Mouse (Mus musculus) CD4-positive, CD25-positive, alpha-beta regulatory T cell, adult 4 months (primary cell): Measurements from ENCODE around the gene Zp3r. TPM values are rescaled to one million over a fixed set of nuclear protein-coding genes. Genes with fewer than 3 reads are reported as not detected.
"Not testable (repeated sequence)": the region's sequence is repeated elsewhere in the genome, so short reads cannot be mapped to it uniquely, and the experiment has no call there.

ENCODE experiments used
- ATAC-seq: one replicate; pipeline ENCODE4 v1.8.0; 2017
- polyA plus RNA-seq, 2 experiments: library from polyadenylated mRNA; unstranded; fragments of 100-300 nt; shearing (Covaris generic); gene quantifications; one replicate each; pipeline ENCODE4 v1.2.1; 2017

Gene Zp3r
- polyA plus RNA-seq = not detected

DNA sequence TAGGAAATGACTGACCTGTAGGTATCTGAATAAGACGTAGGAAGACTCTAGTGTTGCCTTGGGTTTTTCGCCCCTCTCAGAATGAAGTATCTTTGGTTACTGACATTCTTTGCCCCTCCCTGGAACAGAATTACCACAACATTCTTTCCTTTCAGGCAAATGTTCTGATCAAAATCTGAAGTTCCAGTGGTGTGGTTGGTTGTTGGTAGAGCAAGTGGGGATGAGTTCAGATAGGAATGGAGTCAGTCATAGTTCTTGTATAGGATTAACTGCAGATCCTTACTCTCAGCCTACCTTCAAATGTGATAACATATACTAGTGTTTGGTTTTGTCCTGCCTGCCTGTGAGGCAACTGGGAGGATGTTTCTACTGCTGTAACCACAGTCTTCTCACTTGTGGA lies at the start of gene Zp3r:
Zp3r (minus strand) TSS at position 101 of the 400 bp plus-strand sequence.
- no peak for ATAC-seq

DNA sequence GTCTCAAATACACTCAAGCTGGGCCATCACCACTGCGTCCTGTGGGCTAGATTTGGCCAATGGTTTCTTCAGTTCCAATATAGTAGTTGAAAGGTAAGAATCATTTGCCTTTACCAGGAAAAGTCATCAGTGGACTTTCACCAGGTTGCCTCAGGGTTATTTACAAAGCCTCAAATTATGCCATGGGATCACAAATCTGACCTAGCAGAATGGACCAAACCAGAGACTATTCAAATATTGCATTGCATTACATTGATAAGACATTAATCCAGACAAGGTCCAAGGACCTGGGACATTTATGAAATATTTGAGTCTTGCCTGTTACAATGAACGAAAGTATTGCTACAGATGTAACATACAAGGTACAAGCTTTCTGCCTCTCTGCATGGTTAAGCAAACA lies 49.1 kb upstream of the Zp3r start:
- no peak for ATAC-seq

DNA sequence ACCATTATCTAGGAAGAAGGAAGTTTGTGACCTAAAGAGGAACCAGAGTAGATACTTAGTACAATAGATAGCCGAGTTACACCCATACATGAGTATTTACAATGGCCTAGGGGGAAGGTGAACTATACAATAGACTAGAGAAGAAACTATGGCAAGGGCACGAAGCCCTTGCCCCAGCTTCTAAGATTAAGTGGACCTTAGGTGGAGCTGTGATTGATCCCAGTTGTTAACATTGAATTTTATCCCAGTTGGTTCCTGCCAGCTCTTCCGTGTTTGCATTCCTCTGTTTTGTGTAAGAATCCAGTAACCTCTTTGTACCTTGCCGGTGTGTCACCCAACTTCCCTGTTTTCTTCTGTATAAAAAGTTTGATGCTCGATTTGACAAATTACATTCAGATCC lies 34.2 kb upstream of the Zp3r start:
- ATAC-seq = not testable (repeated sequence)

DNA sequence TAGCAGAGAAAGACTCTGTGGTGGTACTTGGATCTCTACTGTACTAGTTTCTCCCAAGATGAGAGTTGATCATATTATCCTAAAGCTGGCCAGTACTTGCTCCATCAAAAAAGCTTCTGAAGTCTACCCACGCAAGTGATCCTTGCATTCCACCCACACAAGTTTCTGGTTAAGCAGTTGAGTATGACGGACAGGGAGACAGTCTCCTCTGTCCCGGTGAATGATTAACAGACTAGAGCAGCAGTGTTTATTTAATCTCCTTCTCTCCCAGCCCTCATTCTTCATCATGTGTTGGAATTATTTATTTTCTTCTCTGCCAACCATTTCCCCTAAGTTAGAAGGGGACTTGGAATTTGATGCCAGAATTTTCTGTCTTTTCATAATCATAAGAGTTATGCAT lies 32.0 kb upstream of the Zp3r start, which contains the start of gene C4bp:
C4bp (minus strand) TSS at position 179 of the 400 bp plus-strand sequence.
- ATAC-seq = no peak

DNA sequence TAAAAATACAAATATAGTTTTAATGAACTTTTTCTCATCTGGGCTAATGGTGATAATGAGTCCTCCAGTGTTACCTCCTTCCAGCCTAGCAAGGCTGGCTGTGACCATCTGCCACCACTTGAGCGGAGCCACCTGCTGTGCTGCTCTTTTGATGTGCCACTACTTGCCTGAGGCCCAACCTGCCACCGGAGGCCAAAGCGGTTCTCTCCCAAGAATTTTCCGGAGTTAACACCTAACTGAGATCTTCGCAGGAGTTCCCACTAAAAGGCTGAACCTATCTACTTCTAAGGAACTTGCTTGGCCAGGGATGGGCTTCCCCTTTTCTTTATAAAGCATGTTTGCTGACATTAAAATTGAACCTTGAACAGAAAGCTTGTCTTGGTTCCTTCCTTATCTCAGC lies 30.2 kb upstream of the Zp3r start:
- not testable (repeated sequence) for ATAC-seq

DNA sequence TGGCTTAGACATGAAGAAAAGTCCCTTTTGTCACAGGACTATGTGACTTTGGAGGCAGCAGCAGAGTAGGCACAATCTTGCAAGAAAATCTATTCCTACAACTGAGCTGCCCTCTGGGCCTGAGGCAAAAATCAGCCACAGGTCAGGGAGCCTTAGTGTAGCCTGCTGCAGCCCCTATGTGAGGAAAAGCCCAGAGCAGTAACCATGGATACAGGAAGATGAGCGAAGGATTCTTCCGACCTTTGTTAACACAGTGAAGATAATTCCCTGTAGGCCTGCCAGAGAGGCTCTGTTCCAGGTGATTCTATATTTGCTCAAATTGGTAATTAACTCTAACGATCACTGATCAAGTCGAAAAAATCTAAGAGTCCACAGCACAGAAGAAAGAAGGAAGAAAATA lies 14.7 kb upstream of the Zp3r start:
- ATAC-seq = no peak

DNA sequence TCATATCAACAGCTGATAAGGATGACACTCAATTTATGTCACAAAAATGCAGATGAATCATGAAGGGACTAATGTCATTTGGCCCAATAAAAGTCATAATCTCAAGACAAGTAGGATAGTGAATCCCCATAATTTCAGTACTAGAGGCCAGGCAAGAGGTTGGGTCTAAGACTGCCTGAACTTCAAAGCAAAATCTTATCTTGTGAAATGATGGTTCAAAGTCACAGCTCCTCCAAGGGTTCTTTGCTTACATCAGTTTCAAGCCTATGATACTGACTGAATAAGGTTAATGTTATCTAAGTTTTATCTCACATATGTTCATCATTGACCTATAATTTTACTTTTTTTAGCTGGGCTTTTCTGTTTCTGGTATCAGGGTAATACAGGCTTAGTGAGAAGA lies 11.5 kb upstream of the Zp3r start:
- ATAC-seq = no peak

DNA sequence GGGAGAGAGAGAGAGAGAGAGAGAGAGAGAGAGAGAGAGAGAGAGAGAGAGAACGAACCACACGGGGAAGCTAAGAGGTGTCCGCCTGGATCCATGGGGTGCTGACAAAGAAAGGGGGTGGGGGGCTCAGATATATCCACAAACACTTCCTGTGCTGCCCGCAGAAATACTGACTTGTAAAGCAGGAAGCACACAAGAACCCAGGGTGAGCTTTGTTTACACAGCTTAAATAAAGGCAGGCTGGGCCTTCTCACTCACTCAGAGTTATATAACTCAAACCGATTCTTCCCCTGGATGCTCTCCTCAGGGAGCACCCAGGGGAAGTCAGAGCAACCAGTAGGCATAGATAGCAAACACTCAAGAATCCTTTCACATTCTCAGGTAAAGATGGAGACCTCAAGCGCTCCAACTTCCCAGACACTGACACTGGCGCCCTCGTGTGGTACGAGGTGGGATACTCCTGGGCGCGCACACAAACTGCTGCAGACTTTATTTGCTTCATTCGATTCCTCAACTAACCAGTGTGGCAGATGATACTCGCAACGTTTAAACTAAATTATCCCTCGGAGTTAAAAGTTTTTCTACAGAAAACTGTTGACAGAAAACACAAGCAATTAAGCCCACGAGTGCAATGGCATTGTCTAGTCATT lies 4.5 kb upstream of the Zp3r start:
- ATAC-seq = peak; percentile 92

DNA sequence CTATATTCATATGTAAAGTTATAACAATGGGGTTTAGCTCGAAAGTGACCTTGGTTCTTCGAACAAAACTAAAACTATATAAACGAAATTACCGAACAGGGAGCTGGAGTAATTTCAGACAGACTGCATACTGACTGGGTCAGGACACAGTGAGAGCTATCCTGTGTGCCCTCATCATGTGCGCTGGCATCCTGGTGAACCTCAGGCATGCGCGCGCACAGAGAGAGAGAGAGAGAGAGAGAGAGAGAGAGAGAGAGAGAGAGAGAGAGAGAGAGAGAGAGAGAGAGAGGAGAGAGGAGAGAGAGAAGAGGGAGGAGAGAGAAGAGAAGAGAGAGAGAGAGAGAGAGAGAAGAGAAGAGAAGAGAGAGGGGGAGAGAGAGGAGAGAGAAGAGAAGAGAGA lies 3.9 kb upstream of the Zp3r start:
- no peak for ATAC-seq

DNA sequence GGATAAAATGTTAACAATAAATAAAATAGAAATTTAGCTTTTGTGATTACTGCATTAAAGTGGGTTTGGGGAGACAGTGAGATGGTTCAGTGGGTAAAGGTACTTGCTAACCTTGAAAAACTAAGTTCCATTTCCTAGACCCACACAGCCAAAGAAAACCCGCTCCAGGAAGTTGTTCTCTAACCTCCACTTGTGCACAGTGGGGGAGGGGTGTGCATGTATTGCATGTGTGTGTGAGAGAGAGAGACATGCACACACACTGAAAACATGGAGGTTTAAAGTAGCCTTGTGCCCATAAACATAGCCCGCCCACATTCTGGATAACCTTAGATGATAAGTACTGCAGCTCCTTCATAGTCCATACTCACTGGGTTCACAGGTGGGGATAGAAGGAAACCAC lies 33.1 kb downstream of the Zp3r start:
- no peak for ATAC-seq

DNA sequence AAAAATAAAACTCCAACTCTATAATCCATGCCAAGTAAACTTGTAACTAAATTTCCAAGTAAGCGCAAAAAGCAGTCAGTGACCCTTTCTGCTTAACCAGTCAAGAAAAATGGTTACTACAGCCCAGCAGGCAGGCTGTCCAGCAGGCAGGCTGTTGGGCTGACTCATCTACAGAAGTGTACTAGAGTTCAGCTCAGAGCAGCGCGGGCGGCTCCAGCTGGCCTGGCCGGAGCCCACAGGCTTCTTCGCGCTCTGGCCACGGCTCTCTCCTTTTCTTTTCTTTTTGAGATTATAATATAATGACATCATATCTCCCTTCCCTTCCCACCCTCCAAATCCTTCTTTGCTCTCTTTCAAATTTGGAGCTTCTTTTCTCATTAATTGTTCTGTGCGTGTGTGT lies 40.8 kb downstream of the Zp3r start:
- ATAC-seq = no peak

DNA sequence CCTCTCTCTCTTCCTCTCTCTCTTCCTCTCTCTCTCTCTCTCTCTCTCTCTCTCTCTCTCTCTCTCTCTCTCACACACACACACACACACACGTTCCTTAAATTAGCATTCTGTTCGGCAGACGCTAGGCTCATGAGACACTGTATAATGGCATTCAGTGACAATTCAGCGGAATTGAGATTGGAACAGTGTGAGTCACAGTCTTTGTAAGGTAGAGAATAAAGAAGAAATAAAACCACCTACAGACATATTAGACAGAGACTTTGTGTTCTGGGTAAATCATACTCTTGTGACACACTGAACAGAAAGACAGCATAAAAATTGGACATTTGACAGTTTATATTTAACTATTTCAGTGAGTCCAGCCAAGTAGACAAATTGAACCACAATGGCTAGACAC lies 53.0 kb downstream of the Zp3r start:
- no peak for ATAC-seq

DNA sequence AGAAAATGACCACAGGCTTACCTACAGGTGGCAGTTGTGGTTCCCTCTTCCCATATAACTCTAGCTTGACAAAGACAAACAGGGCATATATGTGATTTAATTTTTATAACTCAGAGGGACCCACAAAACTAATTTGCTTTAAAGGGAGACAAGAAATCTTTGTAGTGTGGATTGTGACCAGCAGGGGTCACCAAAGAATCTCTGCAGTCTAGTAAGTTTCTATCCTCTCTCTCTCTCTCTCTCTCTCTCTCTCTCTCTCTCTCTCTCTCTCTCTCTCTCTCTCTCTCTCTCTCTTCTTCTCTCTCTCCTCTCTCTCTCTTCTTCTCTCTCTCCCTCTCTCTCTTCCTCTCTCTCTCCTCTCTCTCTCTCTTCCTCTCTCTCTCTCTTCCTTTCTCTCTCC lies 53.5 kb downstream of the Zp3r start:
- ATAC-seq = no peak

DNA sequence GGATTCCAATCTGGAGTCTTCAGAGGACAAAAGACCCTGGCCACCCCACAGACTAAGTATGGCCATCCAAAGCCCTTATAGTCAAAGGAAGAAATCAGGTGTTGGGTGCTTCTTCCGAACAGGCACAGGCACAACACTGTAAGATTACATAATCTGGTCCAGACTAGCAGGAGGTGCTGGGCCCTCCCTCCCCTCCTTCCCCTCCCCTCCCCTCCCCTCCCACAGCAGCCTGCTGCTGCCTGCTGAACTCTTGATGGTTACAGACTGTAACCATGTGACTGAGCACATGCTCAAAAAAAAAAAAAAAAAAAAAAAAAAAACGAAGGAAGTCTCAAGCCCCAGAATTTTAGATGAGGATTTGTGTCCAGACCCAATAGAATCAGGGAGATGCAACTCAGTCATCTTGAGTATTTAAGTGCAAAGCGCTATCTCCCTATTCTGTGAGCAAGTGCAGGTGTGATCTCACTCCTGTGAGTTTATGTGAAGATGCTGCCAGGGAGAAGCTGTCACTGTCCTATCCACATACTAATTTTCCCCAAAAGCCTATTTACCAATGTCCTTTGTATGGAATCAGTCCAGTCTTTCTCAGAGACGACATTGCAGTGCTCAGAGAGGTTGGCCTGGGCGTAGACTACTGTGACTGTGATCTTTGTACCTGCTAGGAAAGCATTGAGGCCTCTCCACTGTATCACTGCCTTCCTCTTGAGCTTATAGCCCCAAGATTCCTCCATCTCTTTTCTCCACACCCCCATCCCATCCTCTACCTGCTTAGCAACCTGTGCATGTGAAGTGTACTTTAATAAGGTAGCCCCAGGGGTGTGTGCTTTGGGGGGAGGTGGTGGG lies 77.8 kb downstream of the Zp3r start:
- ATAC-seq = peak; percentile 34

DNA sequence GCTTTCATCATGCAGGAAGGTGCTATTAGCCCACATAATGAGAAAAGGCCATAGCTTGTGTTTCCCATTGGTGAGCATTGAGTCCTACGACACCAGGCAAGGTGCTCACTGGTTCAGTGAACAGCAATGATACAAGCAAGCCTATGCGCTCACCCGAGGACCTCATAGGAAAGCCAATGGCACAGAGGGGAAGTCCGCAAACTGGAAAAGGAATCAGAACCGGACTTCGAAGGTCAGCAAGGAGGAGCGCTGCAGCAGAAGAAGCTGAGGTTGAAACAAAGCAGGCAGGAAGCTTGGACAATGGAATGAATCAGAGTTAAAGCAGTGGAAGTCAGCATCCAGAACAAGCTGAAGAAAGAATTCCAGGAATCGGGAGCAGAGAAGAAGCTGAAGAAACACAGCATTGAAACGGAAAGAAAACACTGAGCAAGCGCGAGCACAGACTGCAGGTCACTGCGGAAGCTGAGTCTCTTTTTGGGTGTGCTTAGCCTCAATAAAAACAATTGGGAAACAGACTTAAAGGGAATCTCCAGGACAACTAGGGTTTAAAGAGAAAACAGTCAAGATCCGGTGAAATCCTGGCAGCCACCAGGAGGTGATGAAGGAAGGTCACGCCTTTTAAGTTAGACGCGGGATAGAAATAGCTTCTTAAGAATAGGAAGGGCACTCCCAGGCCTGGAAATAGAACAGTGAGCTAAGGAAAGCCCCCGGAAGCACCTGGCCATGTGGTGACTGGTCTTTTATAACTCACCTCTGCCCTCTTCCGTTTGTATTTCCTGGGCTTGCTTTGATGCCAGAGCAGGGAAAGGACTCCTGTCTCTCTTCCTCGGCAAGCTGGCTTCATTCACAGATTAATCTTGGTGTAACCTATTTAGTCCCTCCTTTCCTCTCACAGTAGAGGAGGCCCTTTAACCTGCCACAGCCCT lies 78.9 kb downstream of the Zp3r start:
- ATAC-seq = peak; percentile 80

DNA sequence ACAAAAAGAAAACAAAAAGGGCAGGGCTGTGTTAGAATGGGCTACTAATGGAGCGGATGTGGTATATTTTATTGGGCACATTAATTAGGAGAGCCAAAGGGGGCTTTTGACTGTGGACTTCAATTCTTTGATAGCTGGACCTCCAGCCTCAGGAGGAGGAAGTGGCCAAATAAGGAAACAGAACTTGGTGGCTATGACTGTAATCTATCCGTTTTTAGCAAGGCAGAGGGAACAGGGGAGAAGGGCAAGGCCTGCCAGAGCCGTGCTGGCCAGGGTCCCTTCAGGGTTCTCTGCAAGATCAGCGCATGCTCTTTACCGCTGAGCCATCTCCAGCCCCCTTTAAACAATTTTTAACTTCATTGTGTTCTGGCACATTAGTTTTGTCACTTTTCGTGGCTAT lies 79.7 kb downstream of the Zp3r start:
- no peak for ATAC-seq

DNA sequence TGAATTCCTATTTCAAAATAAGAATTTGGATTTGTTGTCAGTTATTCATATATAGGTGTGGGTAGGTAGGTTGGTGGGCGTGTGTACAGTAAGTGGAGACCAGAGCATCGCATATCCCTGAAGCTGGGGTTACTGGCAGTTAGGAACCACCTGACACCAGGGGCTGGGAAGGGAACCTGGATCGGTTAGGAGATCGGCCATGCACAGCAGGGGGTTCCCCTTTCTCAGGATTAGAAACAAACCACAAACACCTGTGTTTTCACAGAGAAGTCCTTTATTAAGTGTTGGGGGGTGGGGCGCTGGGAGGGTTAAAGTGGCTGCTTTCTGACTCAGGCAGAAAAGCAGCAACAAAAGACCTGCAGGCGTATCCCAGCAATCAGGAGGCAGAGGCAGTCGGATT lies 80.3 kb downstream of the Zp3r start:
- no peak for ATAC-seq

DNA sequence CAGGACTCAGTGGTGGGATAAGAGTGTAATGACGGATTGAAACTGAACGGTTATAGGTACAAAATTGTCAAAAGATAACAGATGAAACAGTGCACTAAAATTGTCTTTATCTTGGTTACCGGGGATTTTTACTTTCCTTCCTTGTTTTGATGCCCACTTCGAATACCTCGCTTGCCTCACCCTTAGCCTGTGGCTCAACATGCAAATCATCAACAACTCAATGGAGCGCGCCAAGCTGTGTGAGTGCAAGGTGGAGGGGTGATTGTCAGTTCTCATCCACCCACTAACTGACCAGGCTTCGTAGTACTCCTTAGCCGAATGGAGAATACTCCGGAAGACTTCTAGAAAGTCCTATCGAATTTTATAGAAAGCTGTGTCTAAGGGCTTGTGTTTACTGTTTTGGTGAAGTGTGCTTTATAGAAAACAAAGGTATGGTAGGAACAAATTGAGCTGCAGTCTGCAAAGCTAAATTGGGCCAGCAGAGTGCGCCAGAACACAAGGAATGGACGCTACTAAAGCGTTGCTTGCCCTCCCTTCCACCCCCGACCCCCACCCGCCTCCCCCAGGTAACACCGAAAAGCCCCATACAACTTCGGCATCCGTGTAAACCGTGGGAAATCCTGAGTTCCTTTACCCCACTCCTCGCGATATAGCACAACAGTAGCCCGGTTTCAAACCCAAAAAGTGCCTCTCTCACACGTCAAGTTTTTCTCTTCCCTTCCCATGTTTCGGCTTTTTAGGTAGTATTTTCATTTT lies 81.6 kb downstream of the Zp3r start:
- peak; percentile 53 for ATAC-seq
